Mouse (Mus musculus) neural tube, embryonic 11.5 days (tissue): ENCODE measurements around the gene Nxnl2. TPM values are rescaled to one million over a fixed set of nuclear protein-coding genes. Genes with fewer than 3 reads are reported as not detected.

Experiments
- ATAC-seq: fragments of 200-750 bp; cut with Nextera tagmentation; 2 replicates; pipeline ENCODE4 v1.8.0; 2017; ENCODE audit warnings: moderate number of reproducible peaks, mild to moderate bottlenecking, moderate TSS enrichment, moderate library complexity; ENCODE audit not compliant: insufficient read depth, low FRiP score, low TSS enrichment
- DNase-seq: peaks from one replicate; pipeline ENCODE4 v3.0.0-alpha.2; 2015; ENCODE audit warnings: low spot score
- H3K27ac ChIP-seq: fragments of 300-500 bp; sonication (generic); 2 replicates; pipeline ENCODE4 v1.5.1; 2014; ENCODE audit warnings: low read depth, mild to moderate bottlenecking, low read length
- H3K27me3 ChIP-seq: fragments of 300-500 bp; sonication (generic); 2 replicates; pipeline ENCODE4 v1.6.1; 2014; ENCODE audit warnings: mild to moderate bottlenecking, low read length, mixed read lengths; ENCODE audit not compliant: control insufficient read depth, insufficient read depth
- H3K36me3 ChIP-seq: fragments of 300-500 bp; sonication (generic); 2 replicates; pipeline ENCODE4 v1.6.1; 2014; ENCODE audit warnings: mild to moderate bottlenecking, low read length, moderate library complexity, mixed read lengths; ENCODE audit not compliant: control insufficient read depth, insufficient read depth
- H3K4me1 ChIP-seq: fragments of 300-500 bp; sonication (generic); 2 replicates; pipeline ENCODE4 v1.6.1; 2014; ENCODE audit warnings: low read length, mixed read lengths; ENCODE audit not compliant: control insufficient read depth, insufficient read depth
- H3K4me2 ChIP-seq: fragments of 300-500 bp; sonication (generic); 2 replicates; pipeline ENCODE4 v1.6.1; 2014; ENCODE audit warnings: low read depth, mild to moderate bottlenecking, moderate library complexity
- H3K4me3 ChIP-seq: fragments of 300-500 bp; sonication (generic); 2 replicates; pipeline ENCODE4 v1.5.1; 2014; ENCODE audit warnings: low read depth, low read length
- H3K9ac ChIP-seq: fragments of 300-500 bp; sonication (generic); 2 replicates; pipeline ENCODE4 v1.6.1; 2014; ENCODE audit warnings: mild to moderate bottlenecking, low read length
- H3K9me3 ChIP-seq: fragments of 300-500 bp; sonication (generic); 2 replicates; pipeline ENCODE4 v1.6.1; 2016; ENCODE audit warnings: low read length; ENCODE audit not compliant: control insufficient read depth
- whole genome bisulfite sequencing: fragments of 180-500 bp; shearing (Covaris S2); extraction: QIAGEN DNeasy Blood & Tissue Kit; methylation state at CpG from one replicate; pipeline ENCODE4 v1.1.7; 2014; 5-methylcytosine and 5-hydroxymethylcytosine counted together
- polyA plus RNA-seq: library from polyadenylated mRNA; unstranded; fragments of >200 nt; fragmentation: Nextera tagmentation; extraction: Ambion mirVana; gene quantifications from 2 replicates; pipeline ENCODE4 v1.2.1, GENCODE M21; 2014

The Nxnl2 gene
- polyA plus RNA-seq, 1 experiment from 2014 or later, result 0.50 TPM

- H3K4me2 ChIP-seq, result no peak overlapping the region
- no peaks in the 10 kb centered on the region; the same call in 1 of the 2 replicates for H3K36me3 ChIP-seq
- H3K27me3 ChIP-seq, result no peaks in the 10 kb centered on the region
- no peak for ATAC-seq
- no peaks in the 10 kb centered on the region for H3K4me1 ChIP-seq
- H3K27ac ChIP-seq, result no peak overlapping the region
- no peaks in the 10 kb centered on the region for H3K9me3 ChIP-seq
- H3K9ac ChIP-seq, result no peak overlapping the region
- H3K4me3 ChIP-seq, result no peak overlapping the region
- 77% methylated on average over 2 of the region's 2 CpGs for WGBS
- DNase-seq, result no peak
Observed at GRCm38 (mm10) chr13:51136996-51137701, 33.7 kb upstream of the Nxnl2 start.

GRCm38 (mm10) chr13:51137702-51138031 lies 33.2 kb upstream of the Nxnl2 start:
- H3K27me3 ChIP-seq, result no peaks in the 10 kb centered on the region
- no peaks in the 10 kb centered on the region for H3K9me3 ChIP-seq
- H3K9ac ChIP-seq, result no peak overlapping the region
- H3K27ac ChIP-seq, result no peak overlapping the region
- no peak overlapping the region for H3K4me2 ChIP-seq
- no peaks in the 10 kb centered on the region for H3K4me1 ChIP-seq
- H3K36me3 ChIP-seq, result no peaks in the 10 kb centered on the region; the same call in 1 of the 2 replicates
- no peak for ATAC-seq
- H3K4me3 ChIP-seq, result no peak overlapping the region
- no peak for DNase-seq

- H3K9ac ChIP-seq, result no peak overlapping the region
- no peak for ATAC-seq
- H3K27ac ChIP-seq, result no peak overlapping the region
- 89% methylated on average over 1 of the region's 1 CpGs for WGBS
- no peaks in the 10 kb centered on the region for H3K4me1 ChIP-seq
- no peak overlapping the region for H3K4me3 ChIP-seq
- no peaks in the 10 kb centered on the region for H3K27me3 ChIP-seq
- H3K4me2 ChIP-seq, result no peak overlapping the region
- H3K9me3 ChIP-seq, result no peaks in the 10 kb centered on the region
- DNase-seq, result no peak
- H3K36me3 ChIP-seq, result peaks cover 7% of the 10 kb centered on the region; the same call in 1 of the 2 replicates
Observed at GRCm38 (mm10) chr13:51147106-51147505, 23.7 kb upstream of the Nxnl2 start.

GRCm38 (mm10) chr13:51152966-51153669 lies 17.7 kb upstream of the Nxnl2 start:
- WGBS, result 90% methylated on average over 4 of the region's 4 CpGs
- no peak for ATAC-seq
- Histone ChIP-seq H3K9me3 (no peaks in the 10 kb centered on the region), H3K27ac (no peak overlapping the region), H3K4me2 (no peak overlapping the region), H3K36me3 (peaks cover 5% of the 10 kb centered on the region), H3K4me1 (no peaks in the 10 kb centered on the region), H3K27me3 (no peaks in the 10 kb centered on the region), H3K9ac (no peak overlapping the region), H3K4me3 (no peak overlapping the region)
- DNase-seq, result no peak

- Histone ChIP-seq H3K27me3 (no peaks in the 10 kb centered on the region), H3K9ac (no peak overlapping the region), H3K4me1 (no peaks in the 10 kb centered on the region), H3K27ac (no peak overlapping the region), H3K4me3 (no peak overlapping the region), H3K4me2 (no peak overlapping the region), H3K9me3 (no peaks in the 10 kb centered on the region), H3K36me3 (peaks cover 8% of the 10 kb centered on the region)
- DNase-seq (no peak), ATAC-seq (no peak)
- 95% methylated on average over 4 of the region's 4 CpGs for WGBS
Observed at GRCm38 (mm10) chr13:51153670-51154030, 17.2 kb upstream of the Nxnl2 start.

GRCm38 (mm10) chr13:51155178-51156013 lies 15.4 kb upstream of the Nxnl2 start:
- no peaks in the 10 kb centered on the region for H3K4me1 ChIP-seq
- no peak overlapping the region for H3K4me2 ChIP-seq
- no peak overlapping the region for H3K4me3 ChIP-seq
- no peak overlapping the region for H3K27ac ChIP-seq
- no peak for DNase-seq
- no peaks in the 10 kb centered on the region for H3K27me3 ChIP-seq
- no peak for ATAC-seq
- no peak overlapping the region for H3K9ac ChIP-seq
- peaks cover 5% of the 10 kb centered on the region for H3K36me3 ChIP-seq
- H3K9me3 ChIP-seq, result no peaks in the 10 kb centered on the region
- 94% methylated on average over 15 of the region's 15 CpGs for WGBS

- Histone ChIP-seq H3K27ac (no peak overlapping the region), H3K4me2 (no peak overlapping the region), H3K9me3 (no peaks in the 10 kb centered on the region), H3K9ac (no peak overlapping the region), H3K4me1 (no peaks in the 10 kb centered on the region), H3K27me3 (no peaks in the 10 kb centered on the region), H3K4me3 (no peak overlapping the region), H3K36me3 (peaks cover 4% of the 10 kb centered on the region)
- DNase-seq (no peak), ATAC-seq (no peak)
- WGBS, result 97% methylated on average over 6 of the region's 6 CpGs
Observed at GRCm38 (mm10) chr13:51156014-51156386, 14.8 kb upstream of the Nxnl2 start.

- ATAC-seq (no peak), DNase-seq (no peak)
- H3K27ac ChIP-seq, result no peak overlapping the region
- no peaks in the 10 kb centered on the region for H3K27me3 ChIP-seq
- H3K36me3 ChIP-seq, result peaks cover 4% of the 10 kb centered on the region
- H3K4me2 ChIP-seq, result no peak overlapping the region
- 88% methylated on average over 3 of the region's 3 CpGs for WGBS
- H3K4me3 ChIP-seq, result no peak overlapping the region
- no peaks in the 10 kb centered on the region for H3K4me1 ChIP-seq
- H3K9ac ChIP-seq, result no peak overlapping the region
- H3K9me3 ChIP-seq, result no peaks in the 10 kb centered on the region
Observed at GRCm38 (mm10) chr13:51157291-51157690, 13.5 kb upstream of the Nxnl2 start.
